Mouse (Mus musculus): ENCODE results near the gene Apobec3. TPM values are rescaled to one million over a fixed set of nuclear protein-coding genes. Genes with fewer than 3 reads are reported as not detected.
"Not testable (repeated sequence)": the region's sequence is repeated elsewhere in the genome, so short reads cannot be mapped to it uniquely, and the experiment has no call there.

Apobec3 gene
- total RNA-seq, 2 experiments from 2014 or later: 4.7 to 7.9 TPM

GRCm38 (mm10) chr15:79893824-79894123 lies 2.3 kb downstream of the Apobec3 start:
- intact Hi-C loops (cut with DNase I; ENCODE audit: low total_unique reads): no loop called here
- DNase-seq: no peak

- DNase-seq: no peak
- intact Hi-C loops (cut with DNase I; ENCODE audit: low total_unique reads): no loop called here
Measured at GRCm38 (mm10) chr15:79894343-79894742, 2.9 kb downstream of the Apobec3 start.

GRCm38 (mm10) chr15:79895221-79896079 lies 4.0 kb downstream of the Apobec3 start:
- intact Hi-C loops (cut with DNase I; ENCODE audit: low total_unique reads); DNase-seq: not testable (repeated sequence)

GRCm38 (mm10) chr15:79896080-79896725 lies 4.7 kb downstream of the Apobec3 start:
- no peak for DNase-seq
- intact Hi-C loops (cut with DNase I; ENCODE audit: low total_unique reads): no loop called here

GRCm38 (mm10) chr15:79898988-79899387 lies 7.5 kb downstream of the Apobec3 start:
- DNase-seq: no peak
- intact Hi-C loops (cut with DNase I; ENCODE audit: low total_unique reads): no loop called here

GRCm38 (mm10) chr15:79899828-79900510 lies 8.5 kb downstream of the Apobec3 start:
- intact Hi-C loops (cut with DNase I; ENCODE audit: low total_unique reads): no loop called here
- DNase-seq: no peak

- intact Hi-C loops (cut with DNase I; ENCODE audit: low total_unique reads): no loop called here
Measured at GRCm38 (mm10) chr15:79900751-79901150, 9.3 kb downstream of the Apobec3 start.

GRCm38 (mm10) chr15:79901399-79901798 lies 9.9 kb downstream of the Apobec3 start:
- DNase-seq: no peak
- intact Hi-C loops (cut with DNase I; ENCODE audit: low total_unique reads): no loop called here

More at GRCm38 (mm10) chr15:79900751-79901150, 9.3 kb downstream of the Apobec3 start:
- DNase-seq: no peak

- DNase-seq; intact Hi-C loops (cut with DNase I; ENCODE audit: low total_unique reads): not testable (repeated sequence)
Measured at GRCm38 (mm10) chr15:79903081-79903480, 11.6 kb downstream of the Apobec3 start.

- intact Hi-C loops (cut with DNase I; ENCODE audit: low total_unique reads): no loop called here
- DNase-seq: no peak
Measured at GRCm38 (mm10) chr15:79903963-79904362, 12.5 kb downstream of the Apobec3 start.

- intact Hi-C loops (cut with DNase I; ENCODE audit: low total_unique reads); DNase-seq: not testable (repeated sequence)
Measured at GRCm38 (mm10) chr15:79904678-79905077, 13.2 kb downstream of the Apobec3 start.

- no peak for DNase-seq
- intact Hi-C loops (cut with DNase I; ENCODE audit: low total_unique reads): no loop called here
Measured at GRCm38 (mm10) chr15:79905211-79905610, 13.8 kb downstream of the Apobec3 start.

GRCm38 (mm10) chr15:79906855-79907254 lies 15.4 kb downstream of the Apobec3 start:
- intact Hi-C loops (cut with DNase I; ENCODE audit: low total_unique reads): no loop called here
- no peak for DNase-seq

- intact Hi-C loops (cut with DNase I; ENCODE audit: low total_unique reads); DNase-seq: not testable (repeated sequence)
Measured at GRCm38 (mm10) chr15:79909006-79909405, 17.5 kb downstream of the Apobec3 start.

- DNase-seq; intact Hi-C loops (cut with DNase I; ENCODE audit: low total_unique reads): not testable (repeated sequence)
Measured at GRCm38 (mm10) chr15:79910812-79911211, 19.4 kb downstream of the Apobec3 start.

GRCm38 (mm10) chr15:79911339-79911738 lies 19.9 kb downstream of the Apobec3 start:
- DNase-seq: no peak
- intact Hi-C loops (cut with DNase I; ENCODE audit: low total_unique reads): no loop called here

GRCm38 (mm10) chr15:79913761-79914346 lies 22.4 kb downstream of the Apobec3 start:
- DNase-seq: no peak
- intact Hi-C loops (cut with DNase I; ENCODE audit: low total_unique reads): no loop called here

GRCm38 (mm10) chr15:79914357-79914756 lies 22.9 kb downstream of the Apobec3 start:
- intact Hi-C loops (cut with DNase I; ENCODE audit: low total_unique reads): no loop called here
- no peak for DNase-seq

GRCm38 (mm10) chr15:79916150-79916549 lies 24.7 kb downstream of the Apobec3 start:
- no peak for DNase-seq
- intact Hi-C loops (cut with DNase I; ENCODE audit: low total_unique reads): no loop called here

GRCm38 (mm10) chr15:79917111-79917720 lies 25.8 kb downstream of the Apobec3 start:
- intact Hi-C loops (cut with DNase I; ENCODE audit: low total_unique reads): no loop called here
- no peak for DNase-seq
